Mouse (Mus musculus) hindbrain, embryonic 12.5 days (tissue): ENCODE measurements around the gene Spaca1. TPM values are rescaled to one million over a fixed set of nuclear protein-coding genes. Genes with fewer than 3 reads are reported as not detected.
"Not testable (repeated sequence)": the region's sequence is repeated elsewhere in the genome, so short reads cannot be mapped to it uniquely, and the experiment has no call there.

Experiments used
- ATAC-seq: fragments of 200-750 bp; cut with Nextera tagmentation; 2 replicates; pipeline ENCODE4 v1.8.0; 2017; ENCODE audit warnings: moderate TSS enrichment; ENCODE audit not compliant: low FRiP score
- H3K27ac ChIP-seq: fragments of 300-500 bp; sonication (generic); 2 replicates; pipeline ENCODE4 v1.5.1; 2016; ENCODE audit warnings: mild to moderate bottlenecking
- H3K27me3 ChIP-seq: fragments of 300-500 bp; sonication (generic); 2 replicates; pipeline ENCODE4 v1.6.1; 2016; ENCODE audit warnings: mild to moderate bottlenecking
- H3K36me3 ChIP-seq: fragments of 300-500 bp; sonication (generic); 2 replicates; pipeline ENCODE4 v1.6.1; 2016; ENCODE audit warnings: mild to moderate bottlenecking
- H3K4me1 ChIP-seq: fragments of 300-500 bp; sonication (generic); 2 replicates; pipeline ENCODE4 v1.6.1; 2016
- H3K4me2 ChIP-seq: fragments of 300-500 bp; sonication (generic); replicated peaks from 2 replicates; pipeline ENCODE4 v1.6.1; 2016; ENCODE audit warnings: mild to moderate bottlenecking
- H3K4me3 ChIP-seq: fragments of 300-500 bp; sonication (generic); 2 replicates; pipeline ENCODE4 v1.5.1; 2016; ENCODE audit warnings: mild to moderate bottlenecking
- H3K9ac ChIP-seq: fragments of 300-500 bp; sonication (generic); 2 replicates; pipeline ENCODE4 v1.6.1; 2016; ENCODE audit warnings: mild to moderate bottlenecking, moderate library complexity
- H3K9me3 ChIP-seq: fragments of 300-500 bp; sonication (generic); replicated peaks from 2 replicates; pipeline ENCODE4 v1.6.1; 2016; ENCODE audit warnings: mild to moderate bottlenecking
- WGBS: fragments of 180-500 bp; shearing (Covaris S2); methylation state at CpG from one replicate; pipeline ENCODE4 v1.1.7; 2016; 5-methylcytosine and 5-hydroxymethylcytosine counted together
- polyA plus RNA-seq: library from polyadenylated mRNA; unstranded; fragments of >200 nt; fragmentation: Nextera tagmentation; extraction: Ambion mirVana; gene quantifications from 2 replicates; pipeline ENCODE4 v1.2.1, GENCODE M21; 2016

The Spaca1 gene
- 2.2 and 2.8 TPM in 2 replicates for polyA plus RNA-seq

DNA sequence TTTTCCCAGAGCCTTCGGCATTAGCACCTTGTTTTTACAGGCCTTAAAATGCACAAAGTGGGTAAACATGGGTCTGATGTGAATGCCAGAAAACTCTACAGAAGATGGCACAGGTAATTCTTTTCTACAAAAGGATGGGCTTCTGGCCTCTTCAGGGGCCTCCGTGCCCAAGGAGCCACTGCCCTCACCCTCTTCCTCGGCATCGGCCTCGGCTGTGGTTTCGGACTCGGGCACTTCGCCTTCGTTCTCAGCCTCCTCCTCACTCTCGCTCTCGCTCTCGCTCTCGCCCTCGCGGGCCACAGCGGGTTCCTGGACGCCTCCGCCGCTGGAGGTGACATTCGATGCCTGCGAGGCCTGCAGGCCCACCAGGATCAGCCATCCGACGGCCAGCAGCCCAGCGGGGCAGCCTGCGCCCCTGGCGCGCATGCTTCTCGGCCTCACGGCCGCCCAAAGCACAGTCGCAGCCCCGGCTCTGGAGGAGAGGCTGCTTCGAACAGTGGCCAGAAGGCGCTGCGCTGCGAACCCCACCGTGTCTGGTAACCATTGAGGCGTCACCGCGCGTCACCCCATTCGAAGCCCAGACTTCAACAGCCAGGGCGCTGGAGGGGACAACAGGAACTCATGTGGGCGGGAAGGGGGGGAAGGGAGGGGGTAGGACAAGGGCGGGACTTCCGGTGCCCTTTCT lies at the start of gene Spaca1:
Gene Spaca1 (minus strand): TSS at position 621 of the 685 bp plus-strand sequence.
- Histone ChIP-seq H3K4me1 (peaks cover 4% of the 10 kb centered on the region; the same call in 1 of the 2 replicates), H3K36me3 (no peaks in the 10 kb centered on the region), H3K4me3 (peak within 1 kb of the TSS; percentile 30), H3K9ac (peak within 1 kb of the TSS; percentile 51; the same call in 1 of the 2 replicates), H3K27ac (no peak within 1 kb of the TSS), H3K9me3 (no peaks in the 10 kb centered on the region), H3K27me3 (no peaks in the 10 kb centered on the region), H3K4me2 (peak within 1 kb of the TSS; percentile 58)
- no peak for ATAC-seq
- WGBS: 45% methylated on average over 46 of the region's 46 CpGs

DNA sequence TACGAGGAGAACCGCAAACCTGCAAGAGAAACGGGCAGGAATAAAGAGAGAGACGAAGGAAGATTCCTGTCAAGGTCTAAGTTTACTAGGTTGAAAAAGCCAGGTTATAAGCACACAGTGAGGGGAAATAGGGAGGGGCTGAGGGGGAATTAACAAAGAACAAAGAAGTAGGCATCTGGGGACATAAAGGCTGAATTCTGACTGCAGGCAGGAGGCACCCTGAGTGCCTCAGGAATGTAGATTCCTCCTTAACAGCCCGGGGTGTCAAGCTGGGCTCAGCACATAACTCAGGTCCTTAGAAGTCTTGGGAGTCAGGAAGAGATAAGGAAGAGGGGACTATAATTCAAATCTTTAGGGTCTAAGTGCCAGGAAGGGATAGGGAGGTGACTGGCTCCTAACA lies 37.3 kb upstream of the Spaca1 start:
- H3K4me3 ChIP-seq, H3K4me1 ChIP-seq, H3K4me2 ChIP-seq, H3K9ac ChIP-seq, H3K9me3 ChIP-seq, H3K27me3 ChIP-seq, H3K36me3 ChIP-seq, ATAC-seq, H3K27ac ChIP-seq: not testable (repeated sequence)
- WGBS: 88% methylated on average over 5 of the region's 5 CpGs

DNA sequence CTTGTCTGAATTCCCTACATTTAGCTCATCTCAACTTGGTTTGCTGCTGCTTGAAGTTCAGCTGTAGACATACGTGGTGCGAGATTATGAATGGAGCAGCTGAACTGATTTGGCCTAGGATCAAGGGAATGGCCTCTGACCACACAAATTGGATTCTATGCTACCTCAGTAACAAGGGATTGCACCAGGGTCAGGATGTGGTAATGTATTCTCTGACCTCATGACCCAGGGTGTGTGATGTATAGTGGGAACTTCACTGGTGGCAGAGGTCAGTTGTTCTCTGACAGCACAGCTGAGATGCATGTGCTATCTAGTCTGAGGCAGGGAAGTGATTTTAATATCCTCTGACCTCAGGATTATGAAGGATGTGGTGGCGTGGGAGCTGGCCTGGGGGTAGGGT lies 31.1 kb upstream of the Spaca1 start:
- Histone ChIP-seq H3K27ac (no peak overlapping the region), H3K36me3 (no peaks in the 10 kb centered on the region), H3K9me3 (no peaks in the 10 kb centered on the region), H3K4me1 (no peaks in the 10 kb centered on the region), H3K4me3 (no peak overlapping the region), H3K9ac (no peak overlapping the region), H3K4me2 (no peak overlapping the region), H3K27me3 (no peaks in the 10 kb centered on the region)
- no peak for ATAC-seq
- 59% methylated on average over 3 of the region's 3 CpGs for WGBS

DNA sequence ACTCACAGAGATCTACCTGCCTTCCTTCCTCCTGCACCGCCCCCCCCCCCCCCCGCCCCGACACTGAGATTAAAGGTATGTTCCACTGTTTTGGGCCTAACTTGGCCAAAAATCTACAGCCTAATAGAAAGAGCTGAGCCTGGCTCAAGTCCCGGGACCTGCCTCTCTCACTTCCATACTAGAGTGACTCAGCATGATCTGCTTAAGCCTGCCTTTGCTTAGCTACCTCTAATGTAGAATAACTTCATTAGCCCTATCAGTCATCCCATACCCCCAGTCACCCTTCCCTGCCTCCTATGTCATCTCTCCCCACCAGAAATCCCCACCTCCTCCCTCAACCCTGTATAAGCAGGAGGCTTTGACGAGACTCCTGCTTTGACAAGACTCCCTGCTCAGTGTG lies 19.0 kb upstream of the Spaca1 start:
- Histone ChIP-seq H3K4me3 (no peak overlapping the region), H3K9ac (no peak overlapping the region), H3K4me2 (no peak overlapping the region), H3K9me3 (no peaks in the 10 kb centered on the region), H3K27ac (no peak overlapping the region), H3K4me1 (no peaks in the 10 kb centered on the region), H3K36me3 (no peaks in the 10 kb centered on the region), H3K27me3 (no peaks in the 10 kb centered on the region)
- 57% methylated on average over 3 of the region's 5 CpGs for WGBS
- no peak for ATAC-seq

DNA sequence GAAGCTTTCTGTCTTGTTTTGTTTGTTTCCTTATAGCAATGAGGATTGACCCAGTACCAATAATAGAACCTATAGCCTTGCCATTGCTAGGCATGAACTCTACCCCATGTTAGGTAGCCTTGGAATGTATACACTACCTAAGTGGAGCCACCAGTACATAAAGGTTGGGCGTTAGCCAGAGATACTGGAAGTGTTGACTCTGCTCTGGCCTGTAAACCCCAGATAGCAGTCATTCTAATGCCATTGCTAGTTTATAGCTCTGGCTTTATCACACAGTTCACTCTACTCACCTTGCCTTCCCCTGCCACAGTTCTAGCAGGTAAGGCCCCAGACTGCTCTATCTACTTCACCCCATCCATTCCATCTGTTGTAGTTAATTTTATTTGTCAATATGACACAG lies 8.3 kb upstream of the Spaca1 start:
- no peak overlapping the region for H3K9ac ChIP-seq
- no peaks in the 10 kb centered on the region for H3K9me3 ChIP-seq
- H3K4me3 ChIP-seq: no peak overlapping the region
- ATAC-seq: no peak
- H3K4me1 ChIP-seq: no peaks in the 10 kb centered on the region
- H3K27me3 ChIP-seq: no peaks in the 10 kb centered on the region
- no peaks in the 10 kb centered on the region for H3K36me3 ChIP-seq
- no peak overlapping the region for H3K27ac ChIP-seq
- no peak overlapping the region for H3K4me2 ChIP-seq
- WGBS: 83% methylated on average over 1 of the region's 1 CpGs

DNA sequence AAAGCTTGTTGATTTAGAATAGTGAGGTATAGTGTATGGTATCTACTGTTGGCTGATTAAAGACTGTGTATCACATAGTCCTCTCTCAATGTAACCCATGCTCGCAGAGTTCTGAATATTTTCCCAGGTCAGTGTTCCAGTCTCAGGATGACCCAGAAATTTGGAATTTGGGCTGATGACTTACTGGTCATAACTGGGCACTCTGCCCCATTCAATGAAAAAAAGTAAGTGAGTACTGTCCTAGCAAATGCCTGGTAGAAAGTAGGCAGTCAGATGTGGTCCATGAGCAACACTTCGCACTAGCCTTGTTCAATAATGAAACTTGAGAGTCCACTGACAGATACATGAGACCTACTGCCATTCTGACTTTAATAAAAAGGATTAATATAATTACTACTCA lies 23.2 kb downstream of the Spaca1 start:
- Histone ChIP-seq H3K27me3 (no peaks in the 10 kb centered on the region), H3K27ac (no peak overlapping the region), H3K9ac (no peak overlapping the region), H3K9me3 (no peaks in the 10 kb centered on the region), H3K4me2 (no peak overlapping the region), H3K36me3 (no peaks in the 10 kb centered on the region), H3K4me1 (no peaks in the 10 kb centered on the region), H3K4me3 (no peak overlapping the region)
- no peak for ATAC-seq
- WGBS: 90% methylated on average over 2 of the region's 2 CpGs

DNA sequence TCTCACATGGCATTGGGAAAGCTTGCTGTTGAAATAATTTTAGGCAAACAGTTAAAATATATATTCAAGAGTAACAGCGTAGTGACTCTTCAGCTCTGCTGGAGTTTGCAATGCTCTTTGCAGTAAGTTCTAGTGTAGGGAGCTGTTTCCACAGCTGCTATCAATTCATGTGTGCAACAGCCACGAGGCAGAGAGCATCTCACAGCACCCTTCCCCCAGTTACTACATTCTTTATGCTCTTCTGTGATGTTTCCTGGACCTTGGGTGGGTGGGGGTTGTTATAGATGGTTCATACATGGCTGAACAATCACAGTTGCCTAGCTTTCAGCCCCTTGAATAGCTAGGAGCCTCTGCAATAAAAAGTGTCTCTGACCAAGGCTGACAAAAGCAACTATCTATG lies 28.5 kb downstream of the Spaca1 start:
- Histone ChIP-seq H3K4me2 (no peak overlapping the region), H3K9ac (no peak overlapping the region), H3K36me3 (no peaks in the 10 kb centered on the region), H3K4me3 (no peak overlapping the region), H3K4me1 (0 out of 2 replicates have a peak, but pooled peaks cover 3% of the 10 kb centered on the region), H3K27ac (no peak overlapping the region), H3K27me3 (no peaks in the 10 kb centered on the region), H3K9me3 (no peaks in the 10 kb centered on the region)
- WGBS: 40% methylated on average over 2 of the region's 2 CpGs
- no peak for ATAC-seq

DNA sequence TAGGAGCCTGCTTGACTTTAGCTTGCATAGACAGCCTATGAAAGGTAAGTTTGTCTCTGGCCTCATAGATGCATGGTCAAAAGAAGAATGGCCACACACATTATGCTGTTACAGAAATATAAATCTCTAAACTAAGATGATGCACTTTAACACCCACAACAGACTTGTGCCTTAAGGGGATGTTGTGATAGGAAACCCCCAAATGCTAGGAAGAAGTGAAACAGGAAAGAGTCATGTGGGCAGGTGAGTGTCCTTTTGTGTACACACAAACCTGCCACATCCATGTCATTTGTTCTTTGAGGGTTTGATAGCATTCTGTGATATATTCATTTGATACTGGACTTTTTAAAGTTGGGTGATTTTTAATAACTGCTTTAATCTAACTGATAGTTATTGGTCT lies 53.6 kb downstream of the Spaca1 start:
- no peak overlapping the region for H3K9ac ChIP-seq
- H3K4me3 ChIP-seq: no peak overlapping the region
- H3K36me3 ChIP-seq: no peaks in the 10 kb centered on the region
- H3K9me3 ChIP-seq: no peaks in the 10 kb centered on the region
- no peak for ATAC-seq
- H3K4me2 ChIP-seq: no peak overlapping the region
- H3K27ac ChIP-seq: no peak overlapping the region
- H3K27me3 ChIP-seq: no peaks in the 10 kb centered on the region
- no peaks in the 10 kb centered on the region; the same call in 1 of the 2 replicates for H3K4me1 ChIP-seq

DNA sequence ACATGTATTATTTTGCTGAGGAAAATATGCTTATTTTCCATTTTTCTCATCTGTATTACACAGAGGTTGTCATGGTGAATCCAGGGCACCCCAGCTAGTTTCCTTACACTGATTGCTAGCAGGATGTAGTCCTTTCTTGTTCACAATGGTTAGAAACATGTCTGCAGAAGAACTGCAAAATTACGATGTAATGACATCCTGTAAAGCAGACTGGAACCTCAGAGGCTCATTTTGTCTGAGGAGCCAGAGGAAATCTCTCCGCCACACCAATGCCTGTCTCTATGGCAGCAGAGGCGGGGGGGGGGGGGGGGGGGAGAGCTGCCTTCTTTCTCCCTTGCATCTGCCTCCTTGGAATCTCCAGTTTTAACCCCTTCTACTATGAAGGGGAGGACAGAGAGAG lies 57.3 kb downstream of the Spaca1 start:
- Histone ChIP-seq H3K4me3 (no peak overlapping the region), H3K9ac (no peak overlapping the region), H3K27ac (no peak overlapping the region), H3K27me3 (no peaks in the 10 kb centered on the region), H3K9me3 (no peaks in the 10 kb centered on the region), H3K36me3 (no peaks in the 10 kb centered on the region), H3K4me1 (no peaks in the 10 kb centered on the region; the same call in 1 of the 2 replicates), H3K4me2 (no peak overlapping the region)
- ATAC-seq: no peak
- WGBS: 39% methylated on average over 3 of the region's 3 CpGs

DNA sequence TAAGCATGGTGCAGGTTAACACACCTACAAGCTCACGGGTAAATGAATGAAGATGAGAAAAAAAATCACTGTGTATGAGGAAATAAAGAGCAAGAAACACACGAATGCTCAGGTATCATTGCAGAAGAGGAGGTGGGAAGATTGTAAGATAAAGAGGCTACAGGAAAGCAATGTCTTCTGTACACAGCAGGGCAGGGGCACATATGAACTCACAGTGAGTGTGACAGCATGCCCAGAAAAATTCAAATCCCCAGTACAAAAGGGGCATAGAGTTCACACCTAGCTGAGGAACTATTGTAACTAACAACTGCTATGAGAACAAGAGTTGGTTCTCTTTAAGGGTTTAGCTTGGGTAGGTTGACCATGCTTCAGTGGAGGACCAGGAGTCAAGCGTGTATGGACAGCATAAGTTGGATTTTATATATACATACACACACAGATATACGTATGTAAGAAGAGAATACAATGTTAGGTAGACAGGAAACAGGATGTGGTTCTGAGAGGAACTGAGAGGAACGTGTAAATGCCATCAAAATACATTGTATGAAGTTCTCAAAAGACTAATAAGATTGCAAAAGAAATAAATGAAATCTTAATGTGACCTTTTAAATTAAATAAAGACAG lies 61.4 kb downstream of the Spaca1 start:
- no peak overlapping the region for H3K4me3 ChIP-seq
- no peaks in the 10 kb centered on the region for H3K36me3 ChIP-seq
- no peaks in the 10 kb centered on the region for H3K27me3 ChIP-seq
- no peak overlapping the region for H3K27ac ChIP-seq
- no peak overlapping the region for H3K4me2 ChIP-seq
- no peak for ATAC-seq
- no peaks in the 10 kb centered on the region; the same call in 1 of the 2 replicates for H3K4me1 ChIP-seq
- no peak overlapping the region for H3K9ac ChIP-seq
- H3K9me3 ChIP-seq: no peaks in the 10 kb centered on the region
- 76% methylated on average over 5 of the region's 5 CpGs for WGBS

Other genes starting within 250 kb of the Spaca1 start
- 40.6 and 50.6 TPM in 2 replicates for gene Cnr1, start 125.6 kb downstream of the Spaca1 start, polyA plus RNA-seq